Mouse (Mus musculus) hindlimb bud, embryonic 11.5 days (tissue): ENCODE results near the gene Eef1b2.
"Not testable (repeated sequence)": the region's sequence is repeated elsewhere in the genome, so short reads cannot be mapped to it uniquely, and the experiment has no call there.

ENCODE experiments used
- DNase-seq: peaks from one replicate; pipeline ENCODE4 v3.0.0-alpha.2; 2012; ENCODE audit warnings: low read depth, low spot score; ENCODE audit errors: extremely low spot score

Gene Eef1b2

DNA sequence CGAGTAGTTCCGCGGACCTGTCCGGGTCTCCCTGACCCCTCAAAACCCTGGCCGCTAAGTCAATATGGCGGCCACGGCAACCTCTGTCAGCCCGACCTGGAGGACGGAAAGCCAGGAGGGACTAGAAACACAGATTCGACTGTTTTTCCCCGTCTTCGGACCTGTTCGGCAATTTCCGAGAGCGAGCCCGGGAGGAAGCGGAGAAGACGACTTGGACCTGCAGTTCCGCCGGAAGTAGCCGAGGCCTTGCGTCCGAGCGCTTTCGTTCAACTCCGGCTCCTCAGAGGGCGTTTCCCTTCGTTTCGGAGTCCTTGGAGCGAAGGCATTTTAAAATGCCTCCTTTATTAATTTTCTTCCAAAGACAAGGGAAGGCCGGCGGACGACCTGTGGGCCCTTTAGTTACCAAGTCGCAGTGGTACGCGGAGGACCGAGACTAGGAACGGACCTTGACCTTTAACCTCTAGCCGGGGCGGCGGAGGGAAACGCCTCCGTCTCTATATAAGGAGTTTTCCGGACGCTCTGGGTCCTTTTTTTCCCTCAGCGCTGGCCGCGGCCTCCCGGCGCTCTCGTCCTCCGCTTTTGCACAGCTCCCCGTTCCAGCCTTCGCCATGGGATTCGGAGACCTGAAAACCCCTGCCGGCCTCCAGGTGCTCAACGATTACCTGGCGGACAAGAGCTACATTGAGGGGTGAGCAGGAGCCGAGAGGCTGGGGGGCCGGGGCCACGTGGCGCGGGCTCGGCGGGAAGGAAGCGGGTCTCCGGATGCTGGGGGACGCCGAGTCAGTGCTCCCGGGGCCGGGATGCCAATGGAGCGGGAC lies at the start of gene Eef1b2, which contains the start of gene Ndufs1:
TSS of gene Eef1b2 (plus strand) at position 222 of the 818 bp plus-strand sequence.
TSS of gene Ndufs1 (minus strand) at position 230 of the 818 bp plus-strand sequence.
- DNase-seq, result peak; percentile 97

DNA sequence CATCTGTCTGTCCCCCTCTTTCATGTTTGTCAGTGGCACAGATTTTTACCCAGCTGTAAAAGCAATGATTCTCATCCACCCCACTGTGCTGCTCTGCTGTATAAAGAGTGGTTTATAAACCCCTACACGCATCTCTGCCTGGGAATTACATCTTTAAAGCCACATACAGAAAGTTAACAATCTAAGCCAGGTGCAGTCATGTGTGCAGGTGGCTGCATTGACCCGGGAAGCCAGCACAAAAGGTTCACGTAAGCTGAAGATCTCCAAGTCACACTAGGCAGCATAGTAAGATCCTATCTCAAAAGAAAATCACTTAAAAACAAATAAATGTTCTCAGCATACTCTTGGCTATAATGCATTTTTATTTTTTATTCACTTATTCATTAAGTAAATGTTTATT lies 47.4 kb upstream of the Eef1b2 start:
- no peak for DNase-seq

DNA sequence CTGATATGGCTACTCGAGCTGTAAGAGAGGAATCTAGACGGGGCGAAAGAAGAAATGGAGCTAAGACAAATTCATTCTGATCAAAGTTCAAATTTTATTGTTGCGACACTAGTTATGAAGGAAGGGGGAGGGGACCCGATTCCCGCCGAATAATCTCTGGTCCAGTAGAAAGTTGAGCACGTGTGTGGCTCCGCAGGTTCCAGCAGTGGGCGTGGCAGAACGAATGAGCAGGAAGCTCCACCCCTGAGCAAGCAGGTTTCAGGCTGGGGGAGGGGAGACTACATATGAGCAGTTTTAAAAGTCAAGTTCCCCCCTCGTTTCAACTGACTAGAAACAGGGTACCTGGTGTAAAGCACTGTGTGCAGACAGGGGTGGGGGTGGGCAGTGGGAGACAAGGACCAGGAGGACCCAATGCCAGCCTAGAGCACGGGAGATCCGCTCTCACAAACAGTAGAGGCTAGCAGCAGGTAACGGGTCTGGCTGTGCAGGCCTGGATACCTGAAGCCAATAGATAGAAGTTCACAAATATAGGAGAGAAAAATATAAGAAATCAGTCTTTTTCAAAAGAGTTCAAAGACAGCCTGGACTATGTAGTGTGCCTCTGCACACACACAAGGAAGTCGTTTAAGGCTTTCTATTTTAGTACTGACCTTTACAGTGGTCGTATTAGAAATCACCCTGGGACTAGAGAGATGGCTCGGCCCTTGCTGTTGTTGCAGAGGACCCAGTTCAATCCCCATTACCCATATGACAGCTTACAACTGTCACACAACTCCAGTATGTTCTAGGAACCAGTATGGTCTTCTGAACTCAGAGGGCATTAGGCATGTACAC lies 46.6 kb upstream of the Eef1b2 start:
- no peak for DNase-seq

DNA sequence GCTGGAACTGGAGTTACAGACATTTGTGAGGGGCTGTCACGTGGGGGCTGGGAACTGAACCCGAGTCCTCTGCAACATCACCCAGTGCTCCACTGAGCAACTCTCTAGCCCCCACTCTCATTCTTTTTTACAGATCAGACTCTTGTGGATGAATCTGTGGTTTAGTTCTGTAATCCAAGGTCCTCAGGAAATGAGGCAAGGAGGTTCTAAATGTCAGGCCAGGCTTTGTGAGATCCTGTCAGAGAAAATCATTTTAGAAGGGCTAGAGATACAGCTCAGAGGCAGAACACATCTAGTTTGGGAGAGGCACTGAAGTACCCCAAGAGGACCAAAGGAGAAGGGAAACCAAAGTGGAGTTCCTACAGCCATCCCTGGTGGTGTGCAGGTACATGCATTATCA lies 45.7 kb upstream of the Eef1b2 start:
- DNase-seq, result no peak

DNA sequence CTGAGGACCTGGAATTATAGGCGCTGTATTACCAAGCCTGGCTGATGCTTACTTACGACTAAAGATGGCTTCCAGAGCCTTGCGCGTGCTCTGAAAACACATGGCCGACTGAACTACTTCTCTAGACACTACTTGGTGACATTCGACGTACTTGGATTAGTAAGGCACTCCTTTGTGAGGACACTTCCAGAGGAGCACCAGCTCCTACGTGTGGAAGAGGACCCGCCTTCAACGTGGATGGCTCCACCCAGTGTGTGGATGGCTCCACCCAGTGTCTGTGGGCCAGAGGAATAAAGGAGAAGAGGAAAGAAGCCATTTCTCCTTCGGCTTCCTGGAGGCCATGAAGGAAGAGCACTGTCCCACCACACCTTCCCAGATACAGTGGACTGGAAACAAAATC lies 44.9 kb upstream of the Eef1b2 start:
- DNase-seq, result no peak

DNA sequence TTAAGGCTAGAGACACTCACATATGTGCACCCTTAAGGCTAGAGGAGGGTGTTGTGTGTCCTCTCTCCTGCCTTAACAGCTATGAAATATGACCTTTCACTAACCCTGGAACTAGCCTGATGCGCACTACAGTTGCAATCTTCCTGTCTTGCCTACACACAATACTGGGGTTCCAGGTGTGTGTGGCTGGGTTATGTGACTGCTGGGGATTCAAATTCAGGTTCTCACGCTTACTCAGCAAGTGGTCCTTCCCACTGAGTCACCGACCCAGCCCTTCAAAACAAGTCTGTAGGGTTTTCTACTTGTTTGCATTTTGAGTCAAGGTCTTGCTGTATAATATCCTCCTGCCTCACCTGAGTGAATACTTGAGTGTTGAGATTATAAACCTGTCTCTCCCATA lies 42.1 kb upstream of the Eef1b2 start:
- DNase-seq, result no peak

DNA sequence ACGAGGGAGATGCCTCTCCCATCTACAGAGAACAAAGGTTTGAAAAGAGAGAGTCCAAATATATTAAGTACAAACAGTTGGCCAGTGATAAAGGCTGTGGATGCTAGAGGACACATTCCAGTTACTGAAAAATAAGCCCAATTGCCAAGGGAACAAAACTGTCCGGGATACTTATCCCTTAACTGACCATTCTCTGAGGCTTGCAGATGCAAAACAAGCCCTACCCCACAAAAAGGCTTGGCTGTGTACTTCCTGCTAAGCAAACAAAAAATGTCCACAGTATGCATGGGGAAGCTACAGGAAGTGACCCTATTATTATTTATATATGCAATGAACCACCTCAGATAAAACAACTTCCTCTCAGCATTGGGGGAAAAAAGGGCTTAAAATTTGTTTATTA lies 38.7 kb upstream of the Eef1b2 start:
- DNase-seq, result no peak

DNA sequence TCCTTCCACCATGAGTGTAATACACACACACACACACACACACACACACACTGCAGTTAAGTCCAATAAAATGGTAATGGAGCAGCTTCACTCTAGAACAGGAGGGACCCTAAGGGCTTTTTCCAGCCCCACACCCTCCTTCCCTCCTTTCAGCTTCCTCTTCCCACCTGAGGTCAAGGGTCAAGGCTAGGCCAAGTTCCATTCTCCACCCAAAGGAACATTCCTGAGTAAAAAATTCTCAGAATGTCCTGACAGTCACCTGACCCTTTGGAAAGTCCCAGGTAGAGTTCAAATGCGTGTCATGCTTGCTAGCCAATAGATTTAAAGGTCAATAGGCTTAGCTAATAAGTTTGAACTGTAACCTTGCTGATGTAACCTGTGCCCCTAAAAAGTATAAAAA lies 38.0 kb upstream of the Eef1b2 start:
- not testable (repeated sequence) for DNase-seq

DNA sequence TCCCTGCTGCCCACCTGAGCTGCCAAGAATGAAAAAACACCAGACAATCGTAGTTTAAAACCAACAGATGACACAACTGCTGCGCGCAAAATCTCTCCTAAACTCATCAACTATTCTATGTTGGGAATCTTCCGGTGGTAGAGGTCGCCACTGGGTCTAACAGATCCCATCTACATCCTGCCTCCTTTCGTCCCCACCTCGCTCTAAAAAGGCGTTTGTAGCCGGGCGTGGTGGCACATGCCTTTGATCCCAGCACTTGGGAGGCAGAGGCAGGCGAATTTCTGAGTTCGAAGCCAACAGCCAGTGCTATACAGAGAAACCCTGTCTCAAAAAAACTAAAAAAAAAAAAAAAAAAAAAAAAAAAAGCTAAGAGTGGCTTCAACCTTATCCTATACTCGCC lies 36.4 kb upstream of the Eef1b2 start:
- DNase-seq, result no peak

DNA sequence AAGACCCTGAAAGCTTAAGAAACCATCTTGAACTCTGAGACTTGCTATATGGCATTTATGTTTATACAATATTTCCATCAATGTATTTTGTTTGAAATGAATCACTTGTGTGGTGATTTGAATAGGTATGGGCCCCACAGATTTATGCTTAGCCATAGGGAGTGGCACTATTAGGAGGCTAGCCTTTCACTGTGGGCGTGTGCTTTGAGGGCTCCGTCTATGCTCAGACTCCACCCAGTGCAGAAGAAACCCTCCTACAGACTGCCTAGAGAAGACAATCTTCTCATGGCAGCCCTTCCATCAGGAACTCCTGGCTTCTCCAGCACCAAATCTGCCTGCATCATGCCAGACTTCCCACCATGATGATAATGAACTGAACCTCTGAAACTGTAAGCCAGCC lies 8.0 kb upstream of the Eef1b2 start:
- no peak for DNase-seq

DNA sequence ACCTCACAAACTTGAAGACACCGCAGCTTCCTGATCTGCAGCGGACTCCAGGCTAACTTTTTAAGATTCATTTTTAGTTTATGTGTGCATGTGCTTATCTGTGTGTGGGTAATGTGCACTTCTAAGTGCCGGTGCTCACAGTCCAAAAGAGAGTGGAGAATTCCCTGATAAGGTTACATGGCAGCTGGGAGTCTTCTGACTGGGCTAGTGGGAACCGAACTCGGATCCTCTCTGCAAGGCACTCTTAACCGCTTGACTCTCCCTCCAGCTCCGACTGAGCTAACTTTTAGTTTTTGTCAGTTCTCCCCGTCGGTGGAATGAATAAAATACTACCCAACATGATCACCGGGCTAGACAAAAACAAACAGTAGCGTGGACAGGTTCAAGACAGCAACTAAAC lies 772 bp upstream of the Eef1b2 start:
- DNase-seq, result no peak

DNA sequence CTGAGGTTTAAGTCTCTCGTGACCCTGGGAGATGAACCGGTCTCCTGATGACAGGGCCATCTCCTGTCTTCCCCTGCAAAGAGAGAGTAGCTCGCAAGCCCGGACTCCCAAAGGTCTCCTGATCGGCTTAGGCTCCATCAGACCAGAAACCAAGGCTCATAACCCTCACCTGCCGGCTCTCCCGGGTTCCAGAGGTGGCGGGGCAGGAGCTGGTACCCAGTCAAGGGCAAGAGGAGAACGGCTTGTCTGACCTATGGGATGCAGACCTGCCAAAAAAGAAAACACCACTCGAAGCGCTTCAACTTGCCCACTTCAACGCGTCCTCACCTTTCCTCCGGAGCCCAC lies 394 bp upstream of the Eef1b2 start:
- no peak for DNase-seq

DNA sequence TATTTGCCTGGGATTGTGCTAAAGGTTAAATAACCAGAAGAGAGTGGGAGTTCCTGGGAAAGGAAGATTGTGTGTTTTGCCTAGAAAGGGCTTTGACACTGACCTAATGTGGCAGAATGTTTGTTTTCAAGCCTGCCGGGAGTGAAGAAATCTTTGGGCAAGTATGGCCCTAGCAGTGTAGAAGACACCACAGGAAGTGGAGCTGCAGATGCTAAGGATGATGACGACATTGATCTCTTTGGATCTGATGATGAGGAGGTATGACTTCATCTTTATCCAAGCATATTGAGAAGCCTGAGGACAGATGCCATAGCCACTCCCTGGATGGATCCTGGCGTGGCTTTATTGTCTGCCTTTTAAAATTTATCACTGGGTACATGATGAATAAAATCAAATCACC lies 1.7 kb downstream of the Eef1b2 start:
- no peak for DNase-seq

DNA sequence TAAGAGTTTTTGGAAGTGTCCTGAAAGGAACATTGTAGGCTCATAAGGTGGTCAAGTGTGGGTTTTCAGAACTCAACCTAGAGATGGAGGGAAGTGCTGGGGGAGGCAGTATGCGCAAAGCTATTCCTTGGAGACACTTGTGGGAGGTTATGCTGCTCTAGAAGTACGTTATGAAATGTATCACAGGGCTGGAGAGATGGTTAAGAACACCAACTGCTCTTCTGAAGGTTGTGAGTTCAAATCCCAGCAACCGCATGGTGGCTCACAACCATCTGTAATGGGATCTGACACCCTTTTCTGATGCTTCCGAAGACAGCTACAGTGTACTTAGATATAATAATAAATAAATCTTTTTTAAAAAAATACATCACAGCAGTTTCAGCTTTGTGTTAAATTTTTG lies 3.5 kb downstream of the Eef1b2 start:
- no peak for DNase-seq

DNA sequence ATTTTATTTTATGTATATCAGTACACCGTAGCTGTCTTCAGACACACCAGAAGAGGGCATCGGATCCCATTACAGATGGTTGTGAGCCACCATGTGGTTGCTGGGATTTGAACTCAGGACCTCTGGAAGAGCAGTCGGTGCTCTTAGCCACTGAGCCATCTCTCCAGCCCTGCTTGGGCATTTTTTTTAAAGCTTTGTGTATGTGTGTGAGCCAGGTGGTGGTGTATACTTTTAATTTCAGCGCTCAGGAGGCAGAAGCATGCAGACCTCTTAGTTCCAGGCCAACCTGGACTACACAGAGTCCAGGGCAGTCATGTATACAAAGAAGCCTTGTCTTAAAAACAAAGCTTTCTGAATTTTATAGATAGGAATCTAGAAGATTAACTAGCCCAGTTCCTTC lies 4.0 kb downstream of the Eef1b2 start:
- DNase-seq, result not testable (repeated sequence)

DNA sequence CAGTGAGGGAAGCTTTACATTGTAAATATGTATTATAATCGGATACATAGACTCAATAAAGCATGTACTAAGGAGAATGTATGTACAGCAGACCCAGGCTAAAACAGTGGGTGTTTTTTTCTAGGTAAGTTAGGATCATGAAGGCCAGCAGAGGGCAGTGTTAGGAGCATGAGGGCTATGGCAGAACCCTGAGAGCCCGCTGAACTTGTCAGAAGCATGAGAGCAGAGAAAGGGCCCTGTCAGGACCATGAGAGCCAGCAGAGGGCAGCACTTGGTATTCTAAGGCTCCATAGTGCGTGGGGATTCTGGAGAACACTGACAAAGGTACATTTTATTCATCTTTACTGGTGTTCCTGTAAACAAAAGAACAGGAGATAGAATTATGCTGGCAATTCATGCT lies 4.4 kb downstream of the Eef1b2 start:
- DNase-seq, result peak; percentile 98

DNA sequence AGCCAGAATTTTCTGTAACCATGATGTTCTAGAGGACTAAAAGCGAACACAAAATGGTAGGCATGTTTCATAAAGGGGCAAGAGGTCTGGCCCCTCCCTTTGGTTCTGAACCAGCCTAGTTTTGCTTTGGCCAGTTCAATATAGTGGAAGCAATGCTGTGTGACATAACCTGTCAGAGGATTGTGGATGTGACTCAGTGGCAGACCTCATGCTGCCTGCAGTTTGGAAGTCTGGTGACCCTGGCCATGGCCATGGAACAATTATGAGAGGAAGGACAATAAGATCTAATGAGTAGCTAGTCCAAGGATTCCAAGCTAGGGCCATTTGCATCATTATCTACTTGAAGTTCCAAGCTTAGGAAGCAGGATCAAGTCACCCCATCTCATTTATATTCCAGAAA lies 4.9 kb downstream of the Eef1b2 start:
- DNase-seq, result no peak

DNA sequence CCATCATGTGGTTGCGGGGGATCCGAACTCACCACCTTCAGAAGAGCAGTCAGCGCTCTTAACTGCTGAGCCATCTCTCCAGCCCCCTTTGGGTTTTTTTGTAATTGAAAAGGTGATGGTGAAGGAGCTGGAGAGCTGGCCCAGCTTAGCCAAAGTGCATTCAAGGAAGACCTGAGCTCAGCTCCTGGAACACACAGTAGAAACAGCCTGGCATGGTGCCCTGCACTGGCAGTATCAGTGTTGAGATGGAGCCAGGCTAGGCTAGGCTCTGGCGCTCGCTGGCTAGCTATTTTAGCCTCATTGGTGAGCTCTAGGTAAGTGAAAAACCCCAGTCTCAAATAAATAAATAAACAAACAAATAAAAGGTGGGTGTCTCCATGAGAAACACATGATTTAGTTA lies 5.6 kb downstream of the Eef1b2 start:
- no peak for DNase-seq

DNA sequence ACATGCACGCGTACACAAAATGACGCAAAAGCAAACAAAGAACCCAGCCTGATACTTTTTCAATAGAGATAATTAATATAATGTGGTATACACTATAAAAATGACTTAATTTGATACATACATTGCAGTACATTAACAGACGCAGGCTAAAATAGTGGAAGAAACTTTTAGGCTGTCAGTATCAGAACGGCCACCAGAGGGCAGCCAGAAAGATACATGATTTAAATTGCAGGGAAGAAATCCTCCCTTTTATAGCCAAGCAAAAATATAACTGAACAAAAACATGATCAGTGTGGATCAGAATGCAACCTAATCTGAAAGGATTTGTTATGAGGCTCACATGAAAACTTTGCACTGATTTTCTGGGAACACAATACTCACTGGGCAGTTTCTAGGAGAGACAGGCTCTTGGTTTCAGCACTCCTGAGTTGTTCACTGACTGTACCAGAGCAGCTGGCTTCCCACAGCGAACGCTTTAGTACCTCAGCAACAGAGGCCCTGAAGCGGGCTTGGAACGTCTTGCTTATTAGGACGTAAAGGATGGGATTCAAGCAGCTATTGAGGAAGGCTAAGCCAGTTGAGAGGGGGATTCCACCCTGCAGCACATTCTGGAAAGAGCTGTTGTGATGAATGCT lies 6.1 kb downstream of the Eef1b2 start:
- DNase-seq, result no peak

DNA sequence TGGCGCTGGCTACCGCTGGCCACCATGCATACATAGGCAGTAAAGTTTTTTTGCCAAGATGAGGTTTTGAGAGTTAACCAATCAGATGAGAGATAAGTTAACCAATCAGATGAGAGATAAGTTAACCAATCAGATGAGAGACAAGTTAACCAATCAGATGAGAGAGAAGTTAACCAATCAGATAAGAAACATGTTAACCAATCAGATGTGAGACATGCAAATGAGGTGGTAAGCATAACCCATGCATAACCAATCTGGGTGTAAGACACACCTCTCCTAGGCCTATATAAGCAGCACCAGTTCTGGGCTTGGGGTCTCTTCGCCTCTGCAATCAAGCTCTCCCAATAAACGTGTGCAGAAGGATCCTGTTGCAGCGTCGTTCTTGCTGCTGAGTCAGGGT lies 8.8 kb downstream of the Eef1b2 start:
- DNase-seq, result not testable (repeated sequence)

DNA sequence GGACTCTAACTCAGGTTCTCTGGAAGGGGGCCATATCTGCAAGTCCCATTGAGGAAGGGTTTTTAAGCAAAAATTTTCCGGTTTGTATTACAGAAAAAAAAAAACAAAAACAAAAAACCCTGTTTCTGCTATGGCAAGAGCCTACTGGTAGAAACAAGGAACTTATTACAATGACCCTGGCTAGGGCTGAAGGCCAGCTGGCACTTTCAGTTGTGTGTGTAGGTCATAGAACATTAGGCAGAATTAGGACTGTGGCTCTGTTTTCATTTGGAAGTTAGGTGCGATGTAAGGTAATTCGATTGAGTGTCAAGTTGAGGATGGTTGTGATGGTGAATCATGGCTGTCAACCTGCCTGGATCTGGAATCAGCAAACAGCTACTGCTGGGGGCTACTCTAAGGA lies 11.9 kb downstream of the Eef1b2 start:
- no peak for DNase-seq

DNA sequence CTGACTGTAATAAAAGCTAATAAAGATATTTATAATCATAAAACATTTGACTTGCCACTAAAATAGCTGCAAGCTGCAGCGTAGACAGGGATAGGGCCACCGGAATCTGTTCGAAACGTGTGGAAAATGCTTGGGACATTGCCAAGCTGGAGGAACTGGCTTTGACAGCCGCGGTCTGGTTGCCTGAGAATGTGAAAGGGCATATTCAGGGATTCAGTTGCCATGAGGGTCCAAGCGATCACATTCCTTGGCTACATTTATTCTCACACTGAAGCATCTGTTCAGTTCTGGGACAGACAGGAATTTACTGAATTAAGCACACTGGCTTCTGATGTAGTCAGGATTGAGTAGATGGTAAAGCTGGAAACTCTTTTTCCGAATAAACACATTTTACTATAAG lies 14.2 kb downstream of the Eef1b2 start:
- no peak for DNase-seq
